Mouse (Mus musculus): ENCODE measurements at regions not wholly inside any gene's neighbourhood (a gene's known extent, or its start where the extent isn't known, plus 50 kb on each side); places are given as distances from the start of the nearest gene placed in this dataset.

DNA sequence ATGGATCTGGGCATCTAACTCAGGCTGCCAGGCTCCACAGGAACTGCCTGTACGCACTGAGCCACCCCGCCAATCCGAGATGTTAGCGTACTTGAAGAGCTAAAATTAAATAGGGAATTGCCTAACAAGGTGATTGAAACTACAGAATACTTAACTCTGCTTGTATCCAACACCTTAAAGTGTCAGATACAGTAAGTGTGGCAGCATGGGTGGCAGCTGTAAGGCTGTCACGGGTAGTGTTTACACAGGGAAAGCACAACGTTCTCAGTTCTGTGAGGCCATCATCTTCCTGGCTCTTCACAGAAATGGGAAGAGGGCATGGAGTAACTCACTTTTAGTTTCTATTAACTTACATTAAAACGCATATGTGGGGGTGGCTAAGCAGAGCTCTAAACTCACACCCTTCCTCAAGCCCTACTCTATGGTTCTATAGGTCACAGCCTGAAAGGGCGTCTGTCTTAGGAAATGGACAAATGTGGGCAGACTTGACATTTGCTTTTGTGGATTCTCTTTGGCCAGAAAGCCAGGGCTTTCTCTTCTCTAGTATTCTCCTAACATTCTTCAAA is 325.2 kb upstream of the Jarid2 start:
- H3K9me3 ChIP-seq (ENCODE audit: low read length): no peaks in the 10 kb centered on the region
- no peak overlapping the region for H3K4me3 ChIP-seq (replicated peaks; ENCODE audit: low read length)
- 0 out of 2 replicates have a peak, but pooled peaks cover under 1% of the 10 kb centered on the region for H3K27me3 ChIP-seq (ENCODE audit: insufficient read depth, low read length)
- H3K36me3 ChIP-seq (ENCODE audit: insufficient read depth, low read length): no peaks in the 10 kb centered on the region
- peaks cover 28% of the 10 kb centered on the region for H3K4me1 ChIP-seq (replicated peaks; ENCODE audit: low read depth, low read length)
- no peak for TF ChIP-seq POU5F1 (IDR thresholded peaks at IDR 0.05; ENCODE audit: borderline replicate concordance, low read length)
- no peak for TF ChIP-seq CTCF (conservative IDR thresholded peaks at IDR 0.05; ENCODE audit: low read length)
- no peak for TF ChIP-seq NANOG (IDR thresholded peaks at IDR 0.05; ENCODE audit: borderline replicate concordance, low read length)

DNA sequence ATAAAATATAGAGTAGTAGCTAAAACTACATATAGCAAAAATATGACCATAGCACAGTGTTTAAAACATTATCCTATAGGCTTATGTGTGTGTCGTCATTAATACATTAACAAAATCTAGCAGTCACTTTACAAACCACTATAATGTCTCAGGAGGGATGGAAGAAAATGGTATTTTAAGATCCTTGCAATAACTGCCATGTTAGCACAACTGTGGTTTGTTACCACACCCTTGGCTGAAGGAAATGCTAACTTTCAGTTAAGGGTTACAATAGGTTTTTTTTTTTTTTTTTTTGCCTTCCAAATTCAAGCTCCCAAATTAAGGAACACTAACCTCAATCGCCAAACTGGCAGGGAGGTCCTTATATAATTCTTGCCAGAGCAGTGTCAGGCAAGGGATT is 322.0 kb upstream of the Jarid2 start:
- Histone ChIP-seq H3K27me3 (ENCODE audit: insufficient read depth, low read length) (no peaks in the 10 kb centered on the region), H3K9me3 (ENCODE audit: low read length) (peaks cover 6% of the 10 kb centered on the region; the same call in 1 of the 2 replicates), H3K4me3 (replicated peaks; ENCODE audit: low read length) (no peak overlapping the region), H3K4me1 (replicated peaks; ENCODE audit: low read depth, low read length) (peaks cover 31% of the 10 kb centered on the region), H3K36me3 (ENCODE audit: insufficient read depth, low read length) (no peaks in the 10 kb centered on the region)
- TF ChIP-seq POU5F1 (IDR thresholded peaks at IDR 0.05; ENCODE audit: borderline replicate concordance, low read length) (no peak), CTCF (conservative IDR thresholded peaks at IDR 0.05; ENCODE audit: low read length) (no peak), NANOG (IDR thresholded peaks at IDR 0.05; ENCODE audit: borderline replicate concordance, low read length) (no peak)

DNA sequence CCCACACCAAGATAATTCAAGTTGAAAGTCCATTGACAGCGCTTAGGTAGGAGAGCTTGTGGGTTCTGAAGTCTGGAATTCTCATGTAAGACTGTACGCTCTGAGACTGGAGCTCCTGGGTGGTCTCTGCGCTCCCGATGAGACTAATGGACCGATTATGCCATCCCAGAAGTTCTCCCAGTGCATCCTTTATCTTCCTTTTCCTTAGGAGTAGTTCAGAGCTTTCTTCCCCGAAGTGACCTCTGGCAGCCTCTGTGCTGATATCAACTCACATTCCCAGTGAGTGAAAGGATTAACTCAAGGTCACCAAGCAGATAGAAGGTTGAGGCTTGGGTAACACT is 320.7 kb upstream of the Jarid2 start:
- TF ChIP-seq POU5F1 (IDR thresholded peaks at IDR 0.05; ENCODE audit: borderline replicate concordance, low read length) (no peak), NANOG (IDR thresholded peaks at IDR 0.05; ENCODE audit: borderline replicate concordance, low read length) (peak; percentile 73)
- Histone ChIP-seq H3K4me1 (replicated peaks; ENCODE audit: low read depth, low read length) (peaks cover 31% of the 10 kb centered on the region), H3K36me3 (ENCODE audit: insufficient read depth, low read length) (no peaks in the 10 kb centered on the region), H3K27me3 (ENCODE audit: insufficient read depth, low read length) (no peaks in the 10 kb centered on the region), H3K4me3 (replicated peaks; ENCODE audit: low read length) (no peak overlapping the region), H3K9me3 (ENCODE audit: low read length) (peaks cover 6% of the 10 kb centered on the region; the same call in 1 of the 2 replicates)

DNA sequence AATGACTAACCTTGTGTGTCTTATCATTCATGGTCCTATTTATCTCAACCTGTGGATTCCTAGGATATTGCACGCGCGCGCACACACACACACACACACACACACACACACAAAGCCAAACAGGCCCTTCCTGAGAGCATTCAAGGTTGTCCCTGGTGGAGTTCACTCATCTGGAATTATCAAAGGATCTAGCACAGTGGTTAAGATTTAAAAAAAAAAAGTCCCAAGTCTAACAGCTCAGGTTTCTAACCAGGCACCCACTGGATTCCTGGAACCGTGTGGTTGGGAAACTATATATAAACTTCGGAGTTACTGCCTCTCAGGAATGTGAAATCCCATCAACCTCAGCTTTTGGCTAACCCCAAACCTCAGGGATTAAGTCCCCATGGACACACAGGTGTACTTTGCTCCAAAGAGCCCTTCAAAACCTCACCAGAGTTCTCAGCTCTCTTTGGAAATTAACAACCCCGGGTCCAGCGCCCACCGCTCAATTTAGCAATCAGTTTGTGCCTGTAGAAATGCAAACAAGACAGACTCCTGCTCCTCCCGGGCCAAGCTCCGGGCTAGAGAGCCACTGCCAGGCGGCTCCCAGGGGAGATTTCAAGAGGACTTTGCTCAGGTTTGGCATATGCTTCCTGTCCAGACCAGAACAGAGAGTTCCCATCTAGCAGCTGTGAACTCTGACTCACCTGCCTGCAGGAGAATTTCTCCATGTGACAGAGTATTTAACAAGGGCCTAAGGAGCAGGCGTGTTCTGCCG is 320.1 kb upstream of the Jarid2 start:
- TF ChIP-seq CTCF (conservative IDR thresholded peaks at IDR 0.05; ENCODE audit: low read length): no peak
- TF ChIP-seq NANOG (IDR thresholded peaks at IDR 0.05; ENCODE audit: borderline replicate concordance, low read length): no peak
- no peak for TF ChIP-seq POU5F1 (IDR thresholded peaks at IDR 0.05; ENCODE audit: borderline replicate concordance, low read length)
- H3K4me1 ChIP-seq (replicated peaks; ENCODE audit: low read depth, low read length): peaks cover 31% of the 10 kb centered on the region
- peak overlapping the region; percentile 27; the same call in 1 of the 2 replicates for H3K4me3 ChIP-seq (replicated peaks; ENCODE audit: low read length)
- H3K36me3 ChIP-seq (ENCODE audit: insufficient read depth, low read length): no peaks in the 10 kb centered on the region
- no peaks in the 10 kb centered on the region for H3K27me3 ChIP-seq (ENCODE audit: insufficient read depth, low read length)
- peaks cover 6% of the 10 kb centered on the region; the same call in 1 of the 2 replicates for H3K9me3 ChIP-seq (ENCODE audit: low read length)

DNA sequence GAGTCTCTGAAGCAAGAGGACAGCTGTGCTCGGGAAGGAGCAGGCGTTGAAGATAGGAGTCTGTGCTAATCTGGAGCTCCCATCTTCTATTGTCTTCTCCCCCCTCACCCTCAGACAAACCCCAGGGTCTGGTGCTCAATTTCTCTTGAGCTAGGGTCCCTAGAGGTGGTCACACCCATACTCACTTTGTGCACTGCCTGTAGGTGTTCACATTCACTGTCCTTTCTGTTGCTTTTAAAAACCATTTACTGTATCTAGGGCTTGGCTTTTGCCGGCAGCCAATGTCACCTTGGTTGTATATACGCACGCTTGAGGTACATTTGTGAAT is 319.6 kb upstream of the Jarid2 start:
- Histone ChIP-seq H3K36me3 (ENCODE audit: insufficient read depth, low read length) (no peaks in the 10 kb centered on the region), H3K27me3 (ENCODE audit: insufficient read depth, low read length) (no peaks in the 10 kb centered on the region), H3K4me1 (replicated peaks; ENCODE audit: low read depth, low read length) (peaks cover 31% of the 10 kb centered on the region), H3K4me3 (replicated peaks; ENCODE audit: low read length) (peak overlapping the region; percentile 27; the same call in 1 of the 2 replicates), H3K9me3 (ENCODE audit: low read length) (peaks cover 6% of the 10 kb centered on the region; the same call in 1 of the 2 replicates)
- TF ChIP-seq NANOG (IDR thresholded peaks at IDR 0.05; ENCODE audit: borderline replicate concordance, low read length) (no peak), POU5F1 (IDR thresholded peaks at IDR 0.05; ENCODE audit: borderline replicate concordance, low read length) (no peak), CTCF (conservative IDR thresholded peaks at IDR 0.05; ENCODE audit: low read length) (no peak)

DNA sequence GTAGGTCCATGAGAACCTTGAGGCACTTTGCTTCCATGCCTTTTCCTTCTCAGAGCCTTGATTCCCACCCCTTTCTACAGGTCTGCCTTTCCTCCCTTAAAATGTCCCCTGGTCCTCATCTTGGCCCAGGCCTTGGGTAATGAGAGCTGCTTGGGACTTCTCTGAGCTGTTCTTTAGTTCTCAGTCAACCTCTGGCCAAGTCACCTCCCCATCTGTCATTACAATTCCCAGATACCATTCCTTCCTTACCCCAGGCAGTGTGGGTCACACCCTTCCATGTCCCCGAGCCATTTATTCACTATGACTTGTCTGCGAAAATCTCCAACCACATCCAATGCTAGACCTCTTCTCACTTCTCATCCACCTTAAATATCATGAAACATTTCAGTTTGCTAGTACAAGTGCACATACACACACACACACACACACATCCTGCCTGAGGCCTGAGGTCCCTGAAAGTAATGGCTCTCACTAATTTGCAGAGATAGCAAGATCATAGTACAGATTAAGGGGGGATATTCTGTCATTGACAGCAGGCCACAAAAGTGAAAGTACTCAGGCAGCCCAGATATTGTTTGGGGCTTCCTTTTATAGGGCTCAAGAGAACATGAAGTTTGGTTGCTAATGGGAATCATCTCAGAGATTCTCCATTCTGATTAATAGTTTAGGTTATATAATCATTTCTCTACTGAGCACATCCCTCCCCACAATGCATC is 317.3 kb upstream of the Jarid2 start:
- Histone ChIP-seq H3K36me3 (ENCODE audit: insufficient read depth, low read length) (no peaks in the 10 kb centered on the region), H3K4me1 (replicated peaks; ENCODE audit: low read depth, low read length) (peaks cover 40% of the 10 kb centered on the region), H3K27me3 (ENCODE audit: insufficient read depth, low read length) (no peaks in the 10 kb centered on the region), H3K9me3 (ENCODE audit: low read length) (peaks cover 6% of the 10 kb centered on the region; the same call in 1 of the 2 replicates), H3K4me3 (replicated peaks; ENCODE audit: low read length) (no peak overlapping the region)
- TF ChIP-seq CTCF (conservative IDR thresholded peaks at IDR 0.05; ENCODE audit: low read length) (no peak), POU5F1 (IDR thresholded peaks at IDR 0.05; ENCODE audit: borderline replicate concordance, low read length) (no peak), NANOG (IDR thresholded peaks at IDR 0.05; ENCODE audit: borderline replicate concordance, low read length) (no peak)

DNA sequence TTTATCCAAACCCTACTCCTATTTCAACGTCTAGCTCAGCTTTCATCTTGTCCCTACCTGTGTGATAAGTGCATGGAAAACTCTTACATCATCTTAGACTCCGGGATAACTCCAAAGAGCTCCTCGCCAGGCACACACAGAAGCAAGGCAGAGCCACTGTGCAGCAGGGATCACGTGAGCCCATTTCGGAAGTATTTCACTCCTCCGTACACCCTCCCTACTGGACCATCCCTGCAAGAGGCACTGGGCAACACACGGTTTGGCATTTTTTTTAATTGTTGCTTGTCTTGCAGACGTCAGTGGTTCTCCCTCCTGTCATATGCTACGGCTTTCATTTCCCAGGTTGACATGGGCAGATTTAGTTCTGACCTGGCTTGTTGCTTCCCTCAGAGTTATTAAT is 316.0 kb upstream of the Jarid2 start:
- H3K36me3 ChIP-seq (ENCODE audit: insufficient read depth, low read length): no peaks in the 10 kb centered on the region
- no peak overlapping the region for H3K4me3 ChIP-seq (replicated peaks; ENCODE audit: low read length)
- peaks cover 4% of the 10 kb centered on the region for H3K27me3 ChIP-seq (ENCODE audit: insufficient read depth, low read length)
- H3K9me3 ChIP-seq (ENCODE audit: low read length): peaks cover 6% of the 10 kb centered on the region; the same call in 1 of the 2 replicates
- H3K4me1 ChIP-seq (replicated peaks; ENCODE audit: low read depth, low read length): peaks cover 40% of the 10 kb centered on the region
- TF ChIP-seq POU5F1 (IDR thresholded peaks at IDR 0.05; ENCODE audit: borderline replicate concordance, low read length): no peak
- no peak for TF ChIP-seq NANOG (IDR thresholded peaks at IDR 0.05; ENCODE audit: borderline replicate concordance, low read length)
- TF ChIP-seq CTCF (conservative IDR thresholded peaks at IDR 0.05; ENCODE audit: low read length): no peak

DNA sequence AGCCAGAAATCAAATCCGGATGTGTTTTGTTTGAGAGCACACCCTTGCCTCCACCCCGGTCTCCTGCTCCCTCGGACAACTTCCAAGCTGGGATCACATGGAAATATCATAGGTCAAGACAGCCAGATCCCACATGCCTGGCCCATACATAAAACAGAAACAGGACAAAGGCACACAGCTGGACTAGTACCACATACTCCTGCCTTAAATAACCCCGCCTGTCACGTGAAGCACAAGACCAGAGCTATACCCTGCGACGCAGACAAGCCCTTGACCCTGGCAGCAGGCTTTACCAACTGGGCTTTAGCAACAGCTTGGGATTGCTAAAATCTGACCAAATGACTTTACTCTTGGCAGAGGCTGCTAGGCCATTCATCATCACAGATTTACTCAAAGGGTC is 313.3 kb upstream of the Jarid2 start:
- Histone ChIP-seq H3K4me3 (replicated peaks; ENCODE audit: low read length) (no peak overlapping the region), H3K9me3 (ENCODE audit: low read length) (0 out of 2 replicates have a peak, but pooled peaks cover 2% of the 10 kb centered on the region), H3K36me3 (ENCODE audit: insufficient read depth, low read length) (no peaks in the 10 kb centered on the region), H3K27me3 (ENCODE audit: insufficient read depth, low read length) (peaks cover 4% of the 10 kb centered on the region), H3K4me1 (replicated peaks; ENCODE audit: low read depth, low read length) (peaks cover 44% of the 10 kb centered on the region)
- no peak for TF ChIP-seq CTCF (conservative IDR thresholded peaks at IDR 0.05; ENCODE audit: low read length)
- no peak for TF ChIP-seq POU5F1 (IDR thresholded peaks at IDR 0.05; ENCODE audit: borderline replicate concordance, low read length)
- no peak for TF ChIP-seq NANOG (IDR thresholded peaks at IDR 0.05; ENCODE audit: borderline replicate concordance, low read length)

All from E14TG2a.4 (cell line).